Mouse (Mus musculus) spleen, adult 2 months (tissue): ENCODE results near the gene Gfod1.

Experiments used
- CTCF ChIP-seq: fragments of 200-500 bp; IDR thresholded peaks from 2 replicates; pipeline ENCODE4 v1.5.1; 2011; ENCODE audit warnings: mild to moderate bottlenecking, inconsistent platforms; ENCODE audit not compliant: insufficient read depth, insufficient read length, insufficient replicate concordance; ENCODE audit errors: extremely low read depth
- POLR2A ChIP-seq: fragments of 200-500 bp; IDR thresholded peaks from 2 replicates; pipeline ENCODE4 v1.6.1; 2011; ENCODE audit warnings: low read depth, low read length, inconsistent platforms

- TF ChIP-seq CTCF, result no peak
- TF ChIP-seq POLR2A, result no peak
Measured at GRCm38 (mm10) chr13:43268539-43269327, 35.2 kb downstream of the Gfod1 start.
